Mouse (Mus musculus): ENCODE measurements around the gene Borcs5.

- TF ChIP-seq CTCF (IDR thresholded peaks at IDR 0.05; ENCODE audit: borderline replicate concordance, insufficient read depth, low read length) = no peak
- TF ChIP-seq POLR2A (IDR thresholded peaks at IDR 0.05; ENCODE audit: low read depth, low read length) = no peak
Measured at GRCm38 (mm10) chr6:134594569-134595442, 44.5 kb upstream of the Borcs5 start.
